ENCODE assay signal across 26 mouse cellular contexts in the genomic region with DNA sequence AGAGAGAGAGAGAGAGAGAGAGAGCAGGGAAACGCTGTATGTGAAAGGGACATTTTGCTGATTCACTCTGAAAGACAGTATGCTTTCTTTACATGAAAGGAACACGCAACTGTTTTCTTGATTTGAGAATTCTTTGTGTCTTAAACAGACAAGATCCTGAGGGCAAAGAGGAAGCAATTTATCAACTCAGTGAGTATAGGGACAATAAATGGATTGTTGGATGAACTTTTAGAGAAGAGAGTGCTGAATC. TPM values are rescaled to one million over a fixed set of nuclear protein-coding genes. Genes with fewer than 3 reads are reported as not detected.
A peak's percentile ranks its signal among the peaks of the same experiment; 100 is the strongest.
DNase-seq lines count a peak whose midpoint lies in the region; ATAC-seq and TF ChIP-seq lines count a peak whose summit lies in the region.
"Had no signal": no experiment of that assay in that cellular context is flagged by ENCODE, and none has a peak within 500 bp of the region (broad histone marks: within the 10 kb centered on the region; RNA-seq: fewer than 3 reads in every experiment).

No protein-coding gene starts in this region.

- peak overlapping the region; percentile 55 for H3K4me2 ChIP-seq in intestine, postnatal 0 days (replicated peaks; ENCODE audit: low read depth)
- no peak overlapping the region for H3K4me2 ChIP-seq in intestine, embryonic 16.5 days (ENCODE audit: low read depth, low read length)
- H3K4me2 ChIP-seq: heart, embryonic 13.5 days; hindbrain, embryonic 12.5 days; midbrain, embryonic 13.5 days; neural tube, embryonic 12.5 days had no signal

- TF ChIP-seq CTCF in intestine, postnatal 0 days (IDR thresholded peaks at IDR 0.05; ENCODE audit: low read depth) = no peak

- H3K9ac ChIP-seq in intestine, postnatal 0 days (ENCODE audit: low read depth, low read length) = peak overlapping the region; percentile 37; the same call in 1 of the 2 replicates
- no peak overlapping the region for H3K9ac ChIP-seq in intestine, embryonic 16.5 days (ENCODE audit: low read depth, low read length)
- H3K9ac ChIP-seq: heart, embryonic 13.5 days; hindbrain, embryonic 12.5 days; liver, embryonic 14.5 days; midbrain, embryonic 13.5 days; neural tube, embryonic 12.5 days had no signal

- H3K9me3 ChIP-seq in intestine, postnatal 0 days (ENCODE audit: control insufficient read depth) = no peaks in the 10 kb centered on the region
- H3K9me3 ChIP-seq in intestine, embryonic 16.5 days (ENCODE audit: control insufficient read depth, low read length) = no peaks in the 10 kb centered on the region
- H3K9me3 ChIP-seq: forebrain, embryonic 10.5 days; G1E; heart, embryonic 13.5 days; hindbrain, embryonic 12.5 days; midbrain, embryonic 13.5 days; neural tube, embryonic 12.5 days had no signal

- no peak for ATAC-seq in intestine, postnatal 0 days
- ATAC-seq in intestine, embryonic 16.5 days = no peak
- ATAC-seq in CD4-positive, CD25-positive, alpha-beta regulatory T cell, adult 4 months = peak; percentile 1
- peak; percentile 16; the same call in 1 of the 2 replicates for ATAC-seq in common myeloid progenitor, adult 5-6 weeks (replicated peaks; ENCODE audit: low read depth, poor library complexity, severe bottlenecking)
- ATAC-seq in megakaryocyte progenitor cell, adult 5-6 weeks (replicated peaks; ENCODE audit: poor library complexity) = peak; percentile 38
- ATAC-seq: forebrain, embryonic 16.5 days; lung, postnatal 0 days; midbrain, embryonic 13.5 days had no signal

- DNase-seq in urinary bladder, postnatal 25 days (ENCODE audit: low spot score) = no peak
- no peak for DNase-seq in c-Kit-positive CD71-positive TER-119-positive erythroid progenitor cells, embryonic 14.5 days (ENCODE audit: low spot score)
- DNase-seq in ovary, adult 18-20 months (ENCODE audit: low spot score) = no peak
- DNase-seq: adrenal gland, postnatal 10 days; cerebellum, adult 11-12 months; cerebellum, postnatal 10 days; gastrocnemius, postnatal 14 days; heart, adult 2 months; heart, postnatal 14 days; kidney, postnatal 10 days; spleen, adult 18-20 months had no signal

- no peaks in the 10 kb centered on the region for H3K27me3 ChIP-seq in intestine, postnatal 0 days (replicated peaks; ENCODE audit: control insufficient read depth, insufficient read depth, low read length)
- H3K27me3 ChIP-seq in intestine, embryonic 16.5 days (replicated peaks; ENCODE audit: control insufficient read depth, insufficient read depth, low read length) = no peaks in the 10 kb centered on the region
- H3K27me3 ChIP-seq: heart, embryonic 13.5 days; hindbrain, embryonic 12.5 days; midbrain, embryonic 13.5 days; neural tube, embryonic 12.5 days had no signal

- H3K36me3 ChIP-seq in intestine, postnatal 0 days (ENCODE audit: control insufficient read depth, insufficient read depth) = no peaks in the 10 kb centered on the region
- H3K36me3 ChIP-seq in intestine, embryonic 16.5 days (ENCODE audit: control insufficient read depth, insufficient read depth, low read length) = no peaks in the 10 kb centered on the region
- H3K36me3 ChIP-seq: forebrain, embryonic 10.5 days; G1E; heart, embryonic 13.5 days; hindbrain, embryonic 12.5 days; midbrain, embryonic 13.5 days; neural tube, embryonic 12.5 days had no signal

- WGBS in intestine, postnatal 0 days = 54% methylated on average over 2 of the region's 2 CpGs
- 74% methylated on average over 2 of the region's 2 CpGs for WGBS in intestine, embryonic 16.5 days

- peak overlapping the region; percentile 88 for H3K27ac ChIP-seq in intestine, postnatal 0 days (ENCODE audit: low read depth, low read length)
- H3K27ac ChIP-seq in intestine, embryonic 16.5 days (ENCODE audit: low read length) = no peak overlapping the region
- H3K27ac ChIP-seq: forebrain, embryonic 10.5 days; heart, embryonic 13.5 days; hindbrain, embryonic 12.5 days; liver, embryonic 14.5 days; midbrain, embryonic 13.5 days; neural tube, embryonic 12.5 days had no signal

- peak overlapping the region; percentile 36 for H3K4me3 ChIP-seq in intestine, postnatal 0 days (ENCODE audit: low read depth, low read length)
- no peak overlapping the region for H3K4me3 ChIP-seq in intestine, embryonic 16.5 days (ENCODE audit: low read length)
- H3K4me3 ChIP-seq: forebrain, embryonic 10.5 days; heart, embryonic 13.5 days; hindbrain, embryonic 12.5 days; midbrain, embryonic 13.5 days; neural tube, embryonic 12.5 days had no signal

- no peaks in the 10 kb centered on the region for H3K4me1 ChIP-seq in intestine, postnatal 0 days (replicated peaks; ENCODE audit: control insufficient read depth, insufficient read depth, low read length)
- H3K4me1 ChIP-seq in intestine, embryonic 16.5 days (ENCODE audit: control insufficient read depth, insufficient read depth, low read length) = no peaks in the 10 kb centered on the region
- H3K4me1 ChIP-seq: forebrain, embryonic 10.5 days; heart, embryonic 13.5 days; hindbrain, embryonic 12.5 days; midbrain, embryonic 13.5 days; neural tube, embryonic 12.5 days had no signal

RNA-seq across cellular contexts. Expression of a gene that starts 0.7 kb away (rescaled TPM):
- 80.3 and 81.9 TPM in 2 replicates for polyA plus RNA-seq in intestine, postnatal 0 days (2015; fragmentation: Nextera tagmentation; extraction: Ambion mirVana)
- polyA plus RNA-seq in intestine, embryonic 16.5 days (2015; fragmentation: Nextera tagmentation; extraction: Ambion mirVana) = 6.9 and 12.1 TPM in 2 replicates
- polyA plus RNA-seq in CD4-positive, CD25-positive, alpha-beta regulatory T cell, adult 4 months (2017; shearing (Covaris generic)) = 10 to 100 TPM; 96.1 to 98.0 TPM
- 51.6 and 60.8 TPM in 2 replicates for total RNA-seq in common myeloid progenitor, adult 5-6 weeks (2017)
- total RNA-seq in megakaryocyte progenitor cell, adult 5-6 weeks (2015) = 97.7 and 107 TPM in 2 replicates
- total RNA-seq in megakaryocyte progenitor cell, adult 5-6 weeks (2017) = 69.5 and 78.8 TPM in 2 replicates
- total RNA-seq: G1E had no signal
- polyA plus RNA-seq: G1E had no signal

RNA-seq across cellular contexts. Expression of a gene that starts 9.6 kb away (rescaled TPM):
- polyA plus RNA-seq in intestine, postnatal 0 days (2015; fragmentation: Nextera tagmentation; extraction: Ambion mirVana) = 14.3 and 14.8 TPM in 2 replicates
- 3.7 and 5.4 TPM in 2 replicates for polyA plus RNA-seq in intestine, embryonic 16.5 days (2015; fragmentation: Nextera tagmentation; extraction: Ambion mirVana)
- 100 to 1,000 TPM; 134 to 136 TPM for polyA plus RNA-seq in CD4-positive, CD25-positive, alpha-beta regulatory T cell, adult 4 months (2017; shearing (Covaris generic))
- 23.2 and 25.3 TPM in 2 replicates for total RNA-seq in common myeloid progenitor, adult 5-6 weeks (2017)
- 34.0 and 34.4 TPM in 2 replicates for total RNA-seq in megakaryocyte progenitor cell, adult 5-6 weeks (2015)
- total RNA-seq in megakaryocyte progenitor cell, adult 5-6 weeks (2017) = 16.9 and 22.8 TPM in 2 replicates
- total RNA-seq: G1E had no signal
- polyA plus RNA-seq: forebrain, embryonic 10.5 days; G1E; hindbrain, embryonic 12.5 days had no signal

RNA-seq across cellular contexts. Expression of a gene that starts 46.2 kb away (rescaled TPM):
- 7.5 and 8.2 TPM in 2 replicates for polyA plus RNA-seq in intestine, postnatal 0 days (2015; fragmentation: Nextera tagmentation; extraction: Ambion mirVana)
- polyA plus RNA-seq in intestine, embryonic 16.5 days (2015; fragmentation: Nextera tagmentation; extraction: Ambion mirVana) = 6.1 and 7.1 TPM in 2 replicates
- under 1 TPM in 1 of 2 experiments, not detected in 1; 0.22 TPM for polyA plus RNA-seq in CD4-positive, CD25-positive, alpha-beta regulatory T cell, adult 4 months (2017; shearing (Covaris generic))
- total RNA-seq in common myeloid progenitor, adult 5-6 weeks (2017) = 3.0 and 11.7 TPM in 2 replicates
- total RNA-seq in megakaryocyte progenitor cell, adult 5-6 weeks (2015) = 2.4 and 3.4 TPM in 2 replicates
- 1.2 and 1.9 TPM in 2 replicates for total RNA-seq in megakaryocyte progenitor cell, adult 5-6 weeks (2017)
- polyA plus RNA-seq: forebrain, embryonic 10.5 days; forebrain, embryonic 16.5 days; G1E; limb, embryonic 11.5 days had no signal

Comparison
In these comparisons a context has a peak if more than half of its experiments do, and no peak if none do; other contexts are left out.
1. ATAC-seq: peak in CD4-positive, CD25-positive, alpha-beta regulatory T cell, adult 4 months (single experiment), common myeloid progenitor, adult 5-6 weeks (single experiment) and megakaryocyte progenitor cell, adult 5-6 weeks (single experiment); none in intestine, postnatal 0 days (single experiment) and intestine, embryonic 16.5 days (single experiment).